Mouse (Mus musculus) granulocyte monocyte progenitor cell, adult 5-6 weeks (primary cell): ENCODE data around the gene Cxcr4. TPM values are rescaled to one million over a fixed set of nuclear protein-coding genes. Genes with fewer than 3 reads are reported as not detected.

Experiments used
- ATAC-seq: replicated peaks from 2 replicates; pipeline ENCODE4 v1.8.0; 2016; ENCODE audit warnings: mild to moderate bottlenecking, moderate TSS enrichment, inconsistent platforms; ENCODE audit not compliant: poor library complexity, severe bottlenecking
- total RNA-seq, 2 experiments: library from RNA; stranded (forward) in 1 of 2; stranded (reverse) in 1 of 2; fragments of 200-712, 200-1000 nt in 1 of 2; fragments of >200 nt in 1 of 2; fragmentation: Nextera tagmentation in 1 of 2; gene quantifications; 2 replicates each; pipeline ENCODE4 v1.2.3; 2014 to 2017

Gene Cxcr4
- total RNA-seq, 2 experiments from 2014 or later: 151 to 178 TPM

DNA sequence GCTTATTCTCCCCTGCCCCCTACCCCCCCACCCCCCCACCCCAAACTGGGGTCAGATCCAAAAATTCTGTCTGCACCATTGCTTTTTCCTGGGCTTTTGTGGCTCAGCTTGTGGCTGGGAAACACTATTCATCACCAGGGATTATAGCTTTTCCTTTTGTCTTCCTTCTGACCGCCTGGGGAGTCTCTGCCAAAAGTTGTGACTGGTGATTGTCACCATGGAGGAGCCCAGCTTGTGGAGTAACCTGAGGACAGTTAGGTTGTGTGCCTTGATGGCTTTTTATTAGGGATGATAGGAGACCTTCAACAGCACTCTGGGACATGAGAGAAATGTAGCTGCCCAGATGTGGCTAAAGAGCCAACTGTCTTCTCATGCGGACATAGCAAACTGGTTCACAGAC is 13.6 kb downstream of the Cxcr4 start:
- no peak for ATAC-seq

DNA sequence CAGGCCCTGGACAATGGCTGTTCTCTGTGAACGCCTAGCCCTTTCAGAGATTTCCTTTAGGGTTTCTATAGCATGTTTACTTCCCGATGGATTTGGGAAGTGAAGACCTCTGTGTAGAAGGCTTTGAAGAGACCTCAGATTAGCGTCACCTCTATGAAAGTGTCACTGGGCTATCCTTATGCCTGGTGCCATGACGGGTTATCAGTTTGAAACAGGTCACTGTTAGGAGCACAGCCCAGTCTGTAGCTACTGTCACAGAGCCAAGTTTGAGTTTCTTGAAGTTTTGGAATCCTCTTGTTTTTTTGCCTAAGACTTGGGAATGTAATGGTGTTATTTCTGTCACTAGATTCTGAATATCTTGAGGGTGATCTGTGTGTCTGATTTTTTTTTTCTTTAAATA is 17.0 kb downstream of the Cxcr4 start:
- ATAC-seq: no peak

GRCm38 (mm10) chr1:128571033-128571432 is 21.1 kb downstream of the Cxcr4 start:
- no peak; the same call in 1 of the 2 replicates for ATAC-seq

- ATAC-seq: peak; percentile 78
These were observed 22.0 kb downstream of the Cxcr4 start for GRCm38 (mm10) chr1:128569992-128570648.

- ATAC-seq: peak; percentile 18
These were observed 24.6 kb downstream of the Cxcr4 start for GRCm38 (mm10) chr1:128567224-128568197.

- peak; percentile 44 for ATAC-seq
These were observed 28.2 kb downstream of the Cxcr4 start for GRCm38 (mm10) chr1:128563905-128564304.

GRCm38 (mm10) chr1:128561325-128561874 is 30.7 kb downstream of the Cxcr4 start:
- peak; percentile 79 for ATAC-seq

DNA sequence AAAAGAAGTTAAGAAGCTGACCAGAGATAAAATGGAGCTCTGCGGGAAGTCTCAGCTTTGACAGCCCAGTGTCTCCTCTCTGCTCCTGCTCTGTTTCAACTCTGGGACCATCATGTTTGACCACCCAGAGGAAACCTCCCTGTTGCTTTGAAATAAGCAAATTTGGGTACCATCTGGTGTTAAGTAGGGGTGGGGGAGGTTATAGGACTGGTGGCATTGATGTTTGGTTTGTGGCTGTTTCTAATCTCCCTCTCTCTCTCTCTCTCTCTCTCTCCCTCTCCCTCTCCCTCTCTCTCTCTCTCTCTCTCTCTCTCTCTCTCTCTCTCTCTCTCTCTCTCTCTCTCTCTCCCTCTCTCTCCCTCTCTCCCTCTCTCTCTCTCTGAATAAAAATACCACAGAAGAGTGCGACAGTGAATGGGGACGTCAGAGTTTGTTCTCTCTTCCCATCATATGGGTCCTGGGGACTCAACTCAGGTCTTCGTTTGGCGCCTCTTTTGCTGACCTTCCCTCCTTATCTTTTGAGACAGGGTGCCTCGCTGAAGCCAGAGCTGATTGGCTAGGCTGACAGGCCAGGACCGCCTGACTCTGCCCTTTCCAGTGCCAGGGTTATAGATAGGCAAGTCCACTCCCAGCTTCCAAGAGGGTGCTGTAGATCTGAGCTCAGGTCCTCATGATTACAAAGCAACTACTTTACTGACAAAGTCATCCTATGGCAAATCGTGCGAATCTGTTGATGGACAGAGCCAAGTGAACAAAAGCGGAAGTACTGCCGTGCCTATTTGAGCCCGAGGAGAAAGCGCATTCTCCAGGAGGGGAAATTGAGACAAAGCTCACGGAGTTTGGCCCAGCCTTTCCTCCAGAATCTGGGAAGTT is 31.4 kb downstream of the Cxcr4 start:
- peak; percentile 64 for ATAC-seq

- ATAC-seq: no peak
These were observed 34.1 kb downstream of the Cxcr4 start for GRCm38 (mm10) chr1:128557953-128558352.

GRCm38 (mm10) chr1:128552545-128552944 is 39.5 kb downstream of the Cxcr4 start:
- no peak for ATAC-seq

- ATAC-seq: no peak
These were observed 40.2 kb downstream of the Cxcr4 start for GRCm38 (mm10) chr1:128551743-128552397.

GRCm38 (mm10) chr1:128549442-128549841 is 42.7 kb downstream of the Cxcr4 start:
- peak; percentile 48 for ATAC-seq

DNA sequence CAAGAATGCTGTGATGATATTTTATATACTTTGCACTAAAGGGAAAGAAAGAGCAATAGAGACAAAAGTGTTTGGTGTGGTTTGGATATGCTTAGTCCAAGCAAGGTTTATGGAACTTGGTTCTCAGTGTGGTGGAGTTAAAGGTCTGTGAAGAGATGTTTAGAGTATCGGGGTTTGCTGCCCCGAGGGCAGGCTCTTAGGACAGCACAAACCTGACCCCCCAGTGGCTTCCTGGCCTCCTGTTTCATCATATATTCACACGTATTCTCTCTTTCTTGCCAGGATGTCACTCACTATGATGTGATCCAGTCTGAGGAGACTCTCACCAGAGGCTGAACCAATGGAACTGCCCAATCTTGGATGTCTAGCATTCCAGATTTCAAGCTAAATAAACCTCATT is 43.1 kb downstream of the Cxcr4 start:
- peak; percentile 51 for ATAC-seq

DNA sequence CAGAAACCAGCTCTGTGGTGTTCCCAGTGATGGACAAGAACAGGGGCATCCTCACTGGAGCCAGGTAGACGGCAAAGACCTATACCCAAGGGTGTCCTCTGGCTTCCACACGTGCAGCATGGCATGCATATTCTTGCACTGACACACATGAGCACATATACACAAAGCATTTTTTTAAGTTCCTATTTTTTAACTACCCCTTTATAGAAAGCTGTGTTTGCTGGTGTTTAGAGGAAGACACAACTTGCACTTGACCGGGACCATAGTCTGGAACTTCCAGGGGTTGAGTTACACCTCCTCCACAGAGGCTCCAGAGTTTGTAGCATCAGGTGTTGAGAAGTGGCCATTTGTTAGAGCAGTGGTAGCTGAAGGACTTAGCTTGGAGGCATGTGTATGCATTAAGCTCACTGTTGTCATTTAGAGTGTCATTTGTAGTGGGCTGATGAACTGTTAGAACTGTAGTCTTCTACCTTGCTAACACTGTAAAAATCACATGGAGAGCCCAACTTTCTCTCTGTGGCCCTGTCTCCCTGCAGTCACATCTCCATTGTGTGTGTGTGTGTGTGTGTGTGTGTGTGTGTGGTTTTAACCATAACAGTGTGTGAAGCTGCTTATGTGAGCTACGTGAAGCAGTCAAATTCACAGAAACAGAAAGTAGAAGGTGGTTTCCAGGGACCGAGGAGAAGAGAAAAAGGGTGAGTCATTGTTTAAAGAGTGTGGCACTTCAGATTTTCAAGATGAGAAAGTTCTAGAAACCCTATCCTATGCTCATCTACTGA is 43.7 kb downstream of the Cxcr4 start:
- peak; percentile 65 for ATAC-seq

DNA sequence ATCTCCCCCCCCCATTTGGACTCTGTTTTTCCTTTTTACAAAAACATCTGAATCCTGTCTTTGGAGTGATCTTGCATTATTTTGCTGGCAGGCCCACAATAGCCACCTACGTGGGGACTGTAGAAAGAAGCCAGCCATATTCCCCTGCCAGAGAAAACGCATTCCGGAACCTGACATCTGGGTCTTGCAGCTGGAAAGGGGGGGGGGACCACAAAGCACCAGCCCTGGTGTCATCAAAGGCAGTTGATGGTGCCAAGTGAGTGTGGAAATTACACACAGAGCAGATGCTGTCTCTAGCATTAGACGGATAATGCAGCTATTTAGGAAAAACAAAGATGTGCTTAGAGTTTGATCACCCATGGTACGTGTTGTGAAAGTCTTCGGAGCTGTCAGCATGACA is 46.4 kb downstream of the Cxcr4 start:
- no peak for ATAC-seq

GRCm38 (mm10) chr1:128543137-128543536 is 49.0 kb downstream of the Cxcr4 start:
- ATAC-seq: no peak

DNA sequence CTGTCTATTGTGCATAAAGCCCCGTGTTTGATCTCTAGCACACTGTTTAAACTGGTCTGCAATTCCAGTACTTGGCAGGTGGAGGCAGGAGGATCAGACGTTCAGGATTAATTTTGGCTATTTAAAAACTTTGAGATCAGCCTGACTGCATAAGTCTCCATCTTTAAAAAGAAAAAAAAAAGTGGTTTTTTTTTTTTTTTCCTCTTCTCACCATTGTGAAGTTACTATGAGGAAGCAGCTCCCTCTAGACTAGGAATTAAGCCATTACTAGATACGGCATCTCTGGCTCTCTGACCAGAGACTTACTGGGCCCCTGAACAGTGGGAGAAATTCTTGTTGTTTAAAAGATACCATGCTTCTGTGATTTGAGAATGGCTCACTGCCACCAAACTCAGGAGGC is 49.5 kb downstream of the Cxcr4 start:
- ATAC-seq: 0 out of 2 replicates have a peak, but pooled peaks have one; percentile 21

- peak; percentile 87 for ATAC-seq
These were observed 51.9 kb downstream of the Cxcr4 start for GRCm38 (mm10) chr1:128540213-128540612.

- ATAC-seq: no peak
These were observed 52.5 kb downstream of the Cxcr4 start for GRCm38 (mm10) chr1:128539555-128539954.
